Mouse (Mus musculus) olfactory bulb, adult 2 months (tissue): ENCODE results near the gene Ecsit. TPM values are rescaled to one million over a fixed set of nuclear protein-coding genes. Genes with fewer than 3 reads are reported as not detected.

Source experiments
- H3K27ac ChIP-seq: fragments of 200-500 bp; 2 replicates; pipeline ENCODE4 v1.5.1; 2012; ENCODE audit warnings: low read depth, low read length; ENCODE audit not compliant: insufficient read depth
- H3K4me1 ChIP-seq: fragments of 200-500 bp; 2 replicates; pipeline ENCODE4 v1.6.1; 2012; ENCODE audit warnings: low read length; ENCODE audit not compliant: control insufficient read depth, insufficient read depth
- H3K4me3 ChIP-seq: fragments of 200-500 bp; 2 replicates; pipeline ENCODE4 v1.5.1; 2012; ENCODE audit warnings: mild to moderate bottlenecking, low read depth, low read length, moderate library complexity; ENCODE audit not compliant: insufficient read depth
- CTCF ChIP-seq: fragments of 200-500 bp; IDR thresholded peaks from 2 replicates; pipeline ENCODE4 v1.5.1; 2012; ENCODE audit warnings: low read depth, mild to moderate bottlenecking, low read length, moderate library complexity; ENCODE audit not compliant: insufficient read depth
- POLR2A ChIP-seq: fragments of 200-500 bp; IDR thresholded peaks from 2 replicates; pipeline ENCODE4 v1.6.1; 2012; ENCODE audit warnings: mild to moderate bottlenecking, low read depth, low read length, moderate library complexity; ENCODE audit not compliant: insufficient read depth
- WGBS: fragments of 180-500 bp; shearing (Covaris S2); methylation state at CpG from one replicate; pipeline ENCODE4 v1.1.7; 2018; 5-methylcytosine and 5-hydroxymethylcytosine counted together
- polyA plus RNA-seq: library from polyadenylated mRNA; stranded (reverse); fragments of >200 nt; gene quantifications from 2 replicates; pipeline ENCODE4 v1.2.4, GENCODE M21; 2012; ENCODE audit warnings: low replicate concordance; ENCODE audit not compliant: missing spikeins, insufficient read depth, insufficient read length

Ecsit gene
- polyA plus RNA-seq, 1 experiment, result not detected

GRCm38 (mm10) chr9:22056303-22056910 is 28.8 kb downstream of the Ecsit start:
- WGBS, result 70% methylated on average over 9 of the region's 9 CpGs
- no peak overlapping the region for H3K4me3 ChIP-seq
- no peak overlapping the region for H3K27ac ChIP-seq
- peaks cover 12% of the 10 kb centered on the region for H3K4me1 ChIP-seq
- TF ChIP-seq POLR2A, result no peak
- no peak for TF ChIP-seq CTCF

- Histone ChIP-seq H3K4me1 (peaks cover 12% of the 10 kb centered on the region), H3K27ac (no peak overlapping the region), H3K4me3 (no peak overlapping the region)
- TF ChIP-seq CTCF (no peak), POLR2A (no peak)
- 41% methylated on average over 29 of the region's 29 CpGs for WGBS
Observed at GRCm38 (mm10) chr9:22055713-22056112, 29.5 kb downstream of the Ecsit start.

GRCm38 (mm10) chr9:22054411-22055076 is 30.7 kb downstream of the Ecsit start:
- H3K4me1 ChIP-seq, result peaks cover 20% of the 10 kb centered on the region
- TF ChIP-seq CTCF (peak; percentile 65), POLR2A (no peak)
- H3K27ac ChIP-seq, result 0 out of 2 replicates have a peak overlapping the region, but pooled peaks have one; percentile 37
- H3K4me3 ChIP-seq, result peak overlapping the region; percentile 33
- under 1% methylated on average over 32 of the region's 32 CpGs for WGBS

GRCm38 (mm10) chr9:22053657-22054056 is 31.6 kb downstream of the Ecsit start:
- H3K4me1 ChIP-seq, result peaks cover 29% of the 10 kb centered on the region
- no peak for TF ChIP-seq POLR2A
- TF ChIP-seq CTCF, result no peak
- WGBS, result 35% methylated on average over 6 of the region's 7 CpGs

GRCm38 (mm10) chr9:22051958-22052254 is 33.3 kb downstream of the Ecsit start, which contains the start of gene Elavl3:
Gene Elavl3 (minus strand): TSS chr9:22052023.
- Histone ChIP-seq H3K4me1 (peaks cover 30% of the 10 kb centered on the region), H3K4me3 (peak within 1 kb of the TSS; percentile 98), H3K27ac (peak within 1 kb of the TSS; percentile 94)
- TF ChIP-seq CTCF (no peak), POLR2A (peak; percentile 95)
- WGBS, result 1% methylated on average over 26 of the region's 28 CpGs

More at GRCm38 (mm10) chr9:22053657-22054056, 31.6 kb downstream of the Ecsit start:
- no peak overlapping the region for H3K4me3 ChIP-seq
- no peak overlapping the region for H3K27ac ChIP-seq

GRCm38 (mm10) chr9:22051161-22051957 is 33.9 kb downstream of the Ecsit start:
- TF ChIP-seq CTCF, result no peak
- no peak for TF ChIP-seq POLR2A
- under 1% methylated on average over 64 of the region's 67 CpGs for WGBS
- H3K4me3 ChIP-seq, result peak overlapping the region; percentile 98
- peak overlapping the region; percentile 94 for H3K27ac ChIP-seq
- H3K4me1 ChIP-seq, result peaks cover 30% of the 10 kb centered on the region

GRCm38 (mm10) chr9:22050351-22050889 is 34.8 kb downstream of the Ecsit start:
- peak overlapping the region; percentile 71 for H3K27ac ChIP-seq
- TF ChIP-seq POLR2A, result 0 out of 2 replicates have a peak, but pooled peaks have one; percentile 12
- no peak for TF ChIP-seq CTCF
- H3K4me3 ChIP-seq, result peak overlapping the region; percentile 98
- under 1% methylated on average over 43 of the region's 43 CpGs for WGBS
- peaks cover 30% of the 10 kb centered on the region for H3K4me1 ChIP-seq

GRCm38 (mm10) chr9:22049721-22050270 is 35.4 kb downstream of the Ecsit start:
- WGBS, result 16% methylated on average over 4 of the region's 4 CpGs
- Histone ChIP-seq H3K4me3 (peak overlapping the region; percentile 98), H3K27ac (no peak overlapping the region), H3K4me1 (peaks cover 30% of the 10 kb centered on the region)
- TF ChIP-seq POLR2A (no peak), CTCF (no peak)

GRCm38 (mm10) chr9:22049315-22049714 is 35.9 kb downstream of the Ecsit start:
- WGBS, result 28% methylated on average over 11 of the region's 11 CpGs
- H3K27ac ChIP-seq, result no peak overlapping the region
- 0 out of 2 replicates have a peak, but pooled peaks have one; percentile 4 for TF ChIP-seq CTCF
- no peak for TF ChIP-seq POLR2A
- peak overlapping the region; percentile 98 for H3K4me3 ChIP-seq
- H3K4me1 ChIP-seq, result peaks cover 25% of the 10 kb centered on the region
